Mouse (Mus musculus) C2C12 (cell line): ENCODE data around the gene Bglap2.
"Not testable (repeated sequence)": the region's sequence is repeated elsewhere in the genome, so short reads cannot be mapped to it uniquely, and the experiment has no call there.

Experiments used
- CEBPB ChIP-seq: IDR thresholded peaks from one replicate; pipeline ENCODE4 v1.6.1; 2011; ENCODE audit warnings: low read depth, mild to moderate bottlenecking, control low read depth, moderate library complexity
- CTCF ChIP-seq: IDR thresholded peaks from one replicate; pipeline ENCODE4 v1.5.1; 2011; ENCODE audit not compliant: control insufficient read depth, insufficient read depth, insufficient read length
- MAX ChIP-seq: IDR thresholded peaks from one replicate; pipeline ENCODE4 v1.6.1; 2011; ENCODE audit warnings: mild to moderate bottlenecking, control low read depth

- TF ChIP-seq MAX, CTCF, CEBPB: not testable (repeated sequence)
Observed at GRCm38 (mm10) chr3:88367517-88367916, 11.0 kb downstream of the Bglap2 start.
